Mouse (Mus musculus): ENCODE results near the gene Usf1. TPM values are rescaled to one million over a fixed set of nuclear protein-coding genes. Genes with fewer than 3 reads are reported as not detected.

The Usf1 gene
- total and polyA plus RNA-seq, 3 experiments: 37.4 to 73.7 (median 54.9) TPM

DNA sequence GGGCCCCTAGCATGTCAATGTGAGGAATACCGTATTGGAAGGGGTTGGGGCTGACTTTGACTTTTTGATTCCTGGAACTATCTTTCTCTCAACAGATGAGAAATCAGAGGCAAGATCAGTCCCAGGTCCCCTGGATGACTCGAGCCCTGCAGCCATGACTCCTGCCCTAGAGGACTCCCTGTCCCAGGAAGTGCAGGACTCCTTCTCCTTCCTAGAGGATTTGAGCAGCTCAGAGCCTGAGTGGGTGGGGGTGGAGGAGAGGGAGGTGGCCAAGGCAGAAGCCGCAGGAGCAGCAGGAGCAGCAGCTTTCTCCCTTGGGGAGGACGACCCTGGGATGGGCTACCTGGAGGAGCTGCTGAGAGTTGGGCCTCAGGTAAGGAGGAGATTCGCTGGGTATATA is 3.9 kb upstream of the Usf1 start:
- Histone ChIP-seq H3K9me3 (replicated peaks; ENCODE audit: low read length) (no peaks in the 10 kb centered on the region), H3K27me3 (replicated peaks) (no peaks in the 10 kb centered on the region), H3K4me1 (ENCODE audit: control insufficient read depth in 1 of 2, insufficient read depth in 2 of 2) (peaks cover 2 to 31% of the 10 kb centered on the region in 2 experiments; a peak in 2 of 4 replicates), H3K27ac (ENCODE audit: insufficient read depth, low read depth) (no peak overlapping the region), H3K4me3 (replicated peaks in 1 of 3; ENCODE audit: low read depth in 2 of 3, low read length in 2 of 3, poor library complexity in 1 of 3) (no peak overlapping the region), H3K79me2 (replicated peaks; ENCODE audit: control insufficient read depth, extremely low read depth, insufficient read depth, poor library complexity, severe bottlenecking) (peaks cover 4% of the 10 kb centered on the region), H3K9ac (ENCODE audit: insufficient read depth, low read depth) (no peak overlapping the region), H3K36me3 (replicated peaks in 1 of 2; ENCODE audit: control insufficient read depth in 1 of 2, insufficient read depth in 1 of 2, low read length in 1 of 2) (peaks cover 61 to 70% of the 10 kb centered on the region in 2 experiments), H3K4me2 (ENCODE audit: insufficient read depth, low read depth, poor library complexity, severe bottlenecking) (no peak overlapping the region)
- DNase-seq (ENCODE audit: extremely low read depth): no peak
- dilution Hi-C loops (cut with MboI; ENCODE audit: extremely low pct_ligation_motif_present, extremely low pct_unique_long_range_greater_than_20kb, low sequenced_read_pairs): no loop called here
- in situ Hi-C loops (cut with MboI; ENCODE audit: low pct_ligation_motif_present, low pct_unique_long_range_greater_than_20kb, low sequenced_read_pairs): no loop called here
- TF ChIP-seq NELFE (IDR thresholded peaks at IDR 0.05; ENCODE audit: low read depth, low read length): no peak
- TF ChIP-seq NRF1 (IDR thresholded peaks at IDR 0.05; ENCODE audit: low read depth, low read length): no peak
- TF ChIP-seq USF2 (conservative IDR thresholded peaks at IDR 0.05; ENCODE audit: low read depth, low read length): no peak
- TF ChIP-seq SIN3A (IDR thresholded peaks at IDR 0.05; ENCODE audit: low read length): no peak
- no peak for TF ChIP-seq ZNF384 (IDR thresholded peaks at IDR 0.05; ENCODE audit: low read depth, low read length)
- TF ChIP-seq E2F4 (IDR thresholded peaks at IDR 0.05; ENCODE audit: insufficient replicate concordance, low read depth, low read length): no peak
- TF ChIP-seq UBTF (IDR thresholded peaks at IDR 0.05; ENCODE audit: low read depth, low read length): no peak
- TF ChIP-seq RAD21 (IDR thresholded peaks at IDR 0.05; ENCODE audit: low read depth, low read length): no peak

DNA sequence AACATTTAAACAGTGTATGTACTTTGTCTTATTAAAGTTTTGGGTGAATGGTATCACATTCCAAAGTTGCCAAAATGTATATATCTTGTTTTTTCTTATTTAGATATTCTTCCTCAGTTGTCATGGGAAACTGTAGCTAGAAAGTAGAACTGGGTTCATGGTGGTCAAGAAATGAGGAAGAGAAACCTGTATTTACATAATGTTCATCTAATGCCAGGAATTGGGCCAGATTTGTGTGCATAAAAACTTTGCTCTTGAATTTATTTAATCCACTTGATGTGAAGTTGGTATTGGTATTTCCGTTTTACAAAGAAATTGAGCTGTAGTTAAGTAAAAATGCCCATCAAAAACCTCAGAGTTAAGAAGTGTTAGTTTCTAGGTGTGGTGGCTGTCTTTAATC is 882 bp upstream of the Usf1 start:
- peaks cover 36 to 61% of the 10 kb centered on the region in 2 experiments for H3K36me3 ChIP-seq (replicated peaks in 1 of 2; ENCODE audit: control insufficient read depth in 1 of 2, insufficient read depth in 1 of 2, low read length in 1 of 2)
- no peak overlapping the region for H3K27ac ChIP-seq (ENCODE audit: insufficient read depth, low read depth)
- no peak overlapping the region for H3K9ac ChIP-seq (ENCODE audit: insufficient read depth, low read depth)
- H3K4me1 ChIP-seq (ENCODE audit: control insufficient read depth in 1 of 2, insufficient read depth in 2 of 2): peaks cover 8 to 53% of the 10 kb centered on the region in 2 experiments; a peak in 3 of 4 replicates
- no peaks in the 10 kb centered on the region for H3K9me3 ChIP-seq (replicated peaks; ENCODE audit: low read length)
- H3K4me3 ChIP-seq (replicated peaks in 1 of 3; ENCODE audit: low read depth in 2 of 3, low read length in 2 of 3, poor library complexity in 1 of 3): no peak overlapping the region
- dilution Hi-C loops (cut with MboI; ENCODE audit: extremely low pct_ligation_motif_present, extremely low pct_unique_long_range_greater_than_20kb, low sequenced_read_pairs) (no loop called here), in situ Hi-C loops (cut with MboI; ENCODE audit: low pct_ligation_motif_present, low pct_unique_long_range_greater_than_20kb, low sequenced_read_pairs) (no loop called here)
- TF ChIP-seq IRF4 (IDR thresholded peaks at IDR 0.05; ENCODE audit: low read depth, low read length) (peak; percentile 93), EP300 (IDR thresholded peaks at IDR 0.05; ENCODE audit: low read length) (peak; percentile 90), ZNF384 (IDR thresholded peaks at IDR 0.05; ENCODE audit: low read depth, low read length) (0 out of 2 replicates have a peak, but pooled peaks have one; percentile 18), RAD21 (IDR thresholded peaks at IDR 0.05; ENCODE audit: low read depth, low read length) (no peak)
- peaks cover 32% of the 10 kb centered on the region for H3K79me2 ChIP-seq (replicated peaks; ENCODE audit: control insufficient read depth, extremely low read depth, insufficient read depth, poor library complexity, severe bottlenecking)
- H3K4me2 ChIP-seq (ENCODE audit: insufficient read depth, low read depth, poor library complexity, severe bottlenecking): no peak overlapping the region
- no peaks in the 10 kb centered on the region for H3K27me3 ChIP-seq (replicated peaks)
- peak; percentile 71 for DNase-seq (ENCODE audit: extremely low read depth)

DNA sequence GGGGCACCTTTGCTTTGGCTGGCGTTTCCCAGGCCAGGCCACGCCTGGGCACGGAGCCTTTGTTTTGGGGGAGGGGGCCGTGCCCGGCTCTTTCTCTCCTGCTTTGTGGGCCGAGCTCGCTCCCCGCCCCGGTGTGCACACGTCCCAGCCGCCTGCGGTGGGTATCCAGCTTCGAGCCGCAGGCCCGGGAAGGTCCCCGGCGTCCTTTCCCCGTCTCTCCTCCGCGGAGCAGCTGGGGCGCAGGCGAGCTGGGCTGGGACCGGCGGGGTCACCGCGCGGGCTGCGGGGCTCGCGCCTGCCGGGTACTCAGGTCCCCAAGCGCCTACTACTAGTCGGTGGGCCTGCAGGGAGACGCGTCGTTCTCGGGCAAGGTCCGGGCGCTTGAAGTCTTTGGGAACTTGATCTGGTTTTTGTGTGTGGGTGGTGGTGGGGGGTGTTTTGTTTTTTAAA is 404 bp downstream of the Usf1 start:
- in situ Hi-C loops (cut with MboI; ENCODE audit: low pct_ligation_motif_present, low pct_unique_long_range_greater_than_20kb, low sequenced_read_pairs): no loop called here
- no peak overlapping the region for H3K4me2 ChIP-seq (ENCODE audit: insufficient read depth, low read depth, poor library complexity, severe bottlenecking)
- H3K27ac ChIP-seq (ENCODE audit: insufficient read depth, low read depth): peak overlapping the region; percentile 93
- H3K9ac ChIP-seq (ENCODE audit: insufficient read depth, low read depth): peak overlapping the region; percentile 94
- H3K9me3 ChIP-seq (replicated peaks; ENCODE audit: low read length): no peaks in the 10 kb centered on the region
- H3K4me1 ChIP-seq (ENCODE audit: control insufficient read depth in 1 of 2, insufficient read depth in 2 of 2): peaks cover 8 to 53% of the 10 kb centered on the region in 2 experiments; a peak in 3 of 4 replicates
- TF ChIP-seq USF1 (IDR thresholded peaks at IDR 0.05; ENCODE audit: low read depth, low read length) (no peak), EP300 (IDR thresholded peaks at IDR 0.05; ENCODE audit: low read length) (no peak), PAX5 (IDR thresholded peaks at IDR 0.05; ENCODE audit: low read length) (no peak), HCFC1 (IDR thresholded peaks at IDR 0.05; ENCODE audit: low read depth, low read length) (no peak), POLR2A (IDR thresholded peaks at IDR 0.05; ENCODE audit: low read depth, low read length) (no peak), BHLHE40 (IDR thresholded peaks at IDR 0.05; ENCODE audit: low read depth, low read length) (no peak), MXI1 (IDR thresholded peaks at IDR 0.05; ENCODE audit: low read depth, low read length) (no peak; the same call in 1 of the 2 replicates), GABPA (IDR thresholded peaks at IDR 0.05; ENCODE audit: insufficient replicate concordance, low read depth, low read length) (no peak), KAT2A (IDR thresholded peaks at IDR 0.05; ENCODE audit: insufficient replicate concordance, low read length) (no peak), MYC (IDR thresholded peaks at IDR 0.05; ENCODE audit: low read depth, low read length) (no peak), POLR2AphosphoS2 (IDR thresholded peaks at IDR 0.05; ENCODE audit: low read depth, low read length) (no peak), NELFE (IDR thresholded peaks at IDR 0.05; ENCODE audit: low read depth, low read length) (no peak)
- H3K27me3 ChIP-seq (replicated peaks): no peaks in the 10 kb centered on the region
- peaks cover 33% of the 10 kb centered on the region for H3K79me2 ChIP-seq (replicated peaks; ENCODE audit: control insufficient read depth, extremely low read depth, insufficient read depth, poor library complexity, severe bottlenecking)
- H3K4me3 ChIP-seq (replicated peaks in 1 of 3; ENCODE audit: low read depth in 2 of 3, low read length in 2 of 3, poor library complexity in 1 of 3): peak overlapping the region; percentile 87 to 88 (median 88)
- no peak for DNase-seq (ENCODE audit: extremely low read depth)
- H3K36me3 ChIP-seq (replicated peaks in 1 of 2; ENCODE audit: control insufficient read depth in 1 of 2, insufficient read depth in 1 of 2, low read length in 1 of 2): peaks cover 37 to 63% of the 10 kb centered on the region in 2 experiments
- dilution Hi-C loops (cut with MboI; ENCODE audit: extremely low pct_ligation_motif_present, extremely low pct_unique_long_range_greater_than_20kb, low sequenced_read_pairs): no loop called here
